12 mouse cellular contexts compared by ENCODE assay signal in the genomic region with DNA sequence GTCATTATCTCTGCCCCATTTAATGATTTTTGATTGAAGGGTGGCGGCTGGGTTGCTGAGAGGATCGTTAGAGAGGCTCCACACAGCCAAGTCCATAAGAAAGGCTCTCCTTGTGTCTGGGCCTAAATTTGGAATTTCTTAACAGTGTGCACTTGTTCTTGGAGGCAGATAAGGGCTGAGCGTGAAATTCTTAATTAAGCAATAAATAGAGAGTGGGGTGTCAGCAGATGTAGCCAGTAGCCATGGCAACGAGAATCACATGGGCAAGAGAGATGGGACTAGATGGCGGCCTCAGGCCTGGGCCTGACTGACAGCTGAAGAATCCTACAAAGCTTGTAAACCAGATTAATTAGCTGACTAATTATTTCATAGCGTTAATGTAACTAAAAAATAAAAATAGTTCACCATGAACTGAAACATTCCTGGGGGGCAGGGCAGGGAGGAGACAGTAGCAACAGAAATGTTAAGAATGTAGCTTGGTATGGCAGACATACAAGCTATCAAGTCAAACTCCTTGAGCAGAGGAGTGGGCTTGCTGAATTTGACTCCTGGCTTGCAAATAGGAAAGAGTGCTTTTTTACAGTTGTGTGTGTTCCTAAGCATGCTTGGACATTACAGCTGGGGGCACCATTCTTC.
DNase-seq lines count a peak whose midpoint lies in the region; ATAC-seq lines count a peak whose summit lies in the region.
"Had no signal": no experiment of that assay in that cellular context is flagged by ENCODE, and none has a peak within 500 bp of the region (broad histone marks: within the 10 kb centered on the region; RNA-seq: fewer than 3 reads in every experiment).

No protein-coding gene starts in this region.

- peak; percentile 92 for ATAC-seq in hindbrain, embryonic 12.5 days (ENCODE audit: low FRiP score)
- ATAC-seq in midbrain, embryonic 11.5 days (ENCODE audit: low FRiP score) = peak; percentile 88

- H3K27ac ChIP-seq in hindbrain, embryonic 12.5 days = peak overlapping the region; percentile 52
- no peak overlapping the region for H3K27ac ChIP-seq in midbrain, embryonic 11.5 days (ENCODE audit: low read depth, low read length)
- H3K27ac ChIP-seq: embryonic facial prominence, embryonic 13.5 days; kidney, postnatal 0 days; liver, embryonic 14.5 days had no signal

- no peaks in the 10 kb centered on the region for H3K36me3 ChIP-seq in hindbrain, embryonic 12.5 days
- H3K36me3 ChIP-seq in midbrain, embryonic 11.5 days (ENCODE audit: control insufficient read depth, insufficient read depth, low read length) = no peaks in the 10 kb centered on the region
- H3K36me3 ChIP-seq: embryonic facial prominence, embryonic 13.5 days had no signal

- H3K4me3 ChIP-seq in hindbrain, embryonic 12.5 days = no peak overlapping the region
- no peak overlapping the region for H3K4me3 ChIP-seq in midbrain, embryonic 11.5 days (ENCODE audit: low read depth, low read length)
- H3K4me3 ChIP-seq: embryonic facial prominence, embryonic 13.5 days had no signal

- peaks cover 18% of the 10 kb centered on the region for H3K4me1 ChIP-seq in hindbrain, embryonic 12.5 days
- H3K4me1 ChIP-seq in midbrain, embryonic 11.5 days (ENCODE audit: control insufficient read depth, insufficient read depth, low read length) = peaks cover 6% of the 10 kb centered on the region
- H3K4me1 ChIP-seq: embryonic facial prominence, embryonic 13.5 days had no signal

- no peaks in the 10 kb centered on the region for H3K9me3 ChIP-seq in hindbrain, embryonic 12.5 days (replicated peaks)
- no peaks in the 10 kb centered on the region for H3K9me3 ChIP-seq in midbrain, embryonic 11.5 days (ENCODE audit: control insufficient read depth, low read length)
- H3K9me3 ChIP-seq: embryonic facial prominence, embryonic 13.5 days had no signal

- H3K9ac ChIP-seq in hindbrain, embryonic 12.5 days = no peak overlapping the region
- H3K9ac ChIP-seq in midbrain, embryonic 11.5 days (ENCODE audit: low read length) = no peak overlapping the region
- H3K9ac ChIP-seq: embryonic facial prominence, embryonic 13.5 days; liver, embryonic 14.5 days had no signal

- WGBS in hindbrain, embryonic 12.5 days = 20% methylated on average over 6 of the region's 6 CpGs
- WGBS in midbrain, embryonic 11.5 days = 21% methylated on average over 6 of the region's 6 CpGs

- DNase-seq in right cerebral cortex, adult 2 months (ENCODE audit: low spot score in 2 of 2) = peak; percentile 32
- DNase-seq in right cerebral cortex, postnatal 25 days = no peak
- DNase-seq in midbrain, embryonic 11.5 days (ENCODE audit: low spot score, missing footprints) = peak; percentile 85
- DNase-seq in testis, postnatal 10 days (ENCODE audit: low spot score) = no peak
- no peak for DNase-seq in urinary bladder, adult 18-20 months (ENCODE audit: low spot score in 2 of 2)
- no peak for DNase-seq in adrenal gland, postnatal 10 days
- DNase-seq in heart, adult 18-20 months = no peak

- H3K4me2 ChIP-seq in hindbrain, embryonic 12.5 days (replicated peaks) = no peak overlapping the region
- H3K4me2 ChIP-seq in midbrain, embryonic 11.5 days = no peak overlapping the region
- H3K4me2 ChIP-seq: embryonic facial prominence, embryonic 13.5 days had no signal

- H3K27me3 ChIP-seq in hindbrain, embryonic 12.5 days = peaks cover 29% of the 10 kb centered on the region
- H3K27me3 ChIP-seq in midbrain, embryonic 11.5 days (ENCODE audit: control insufficient read depth, insufficient read depth, low read length) = peaks cover 31% of the 10 kb centered on the region
- H3K27me3 ChIP-seq: CH12.LX; embryonic facial prominence, embryonic 13.5 days had no signal

Comparison
In these comparisons a context has a peak if more than half of its experiments do, and no peak if none do; other contexts are left out.
1. DNase-seq: peak in right cerebral cortex, adult 2 months (2 of 2) and midbrain, embryonic 11.5 days (single experiment); none in right cerebral cortex, postnatal 25 days (single experiment), testis, postnatal 10 days (single experiment), urinary bladder, adult 18-20 months (0 of 2), adrenal gland, postnatal 10 days (single experiment) and heart, adult 18-20 months (0 of 2).